Mouse (Mus musculus): ENCODE data around the gene Dlgap1.

GRCm38 (mm10) chr17:70751676-70752075, 782.8 kb downstream of the Dlgap1 start:
- TF ChIP-seq EP300 (IDR thresholded peaks at IDR 0.05; ENCODE audit: insufficient read depth, low read depth, low read length) (no peak), POLR2A (IDR thresholded peaks at IDR 0.05; ENCODE audit: insufficient read depth, low read depth, low read length) (no peak)

Data from heart, adult 2 months (tissue).